ENCODE assay signal across 8 mouse cellular contexts in the genomic region with DNA sequence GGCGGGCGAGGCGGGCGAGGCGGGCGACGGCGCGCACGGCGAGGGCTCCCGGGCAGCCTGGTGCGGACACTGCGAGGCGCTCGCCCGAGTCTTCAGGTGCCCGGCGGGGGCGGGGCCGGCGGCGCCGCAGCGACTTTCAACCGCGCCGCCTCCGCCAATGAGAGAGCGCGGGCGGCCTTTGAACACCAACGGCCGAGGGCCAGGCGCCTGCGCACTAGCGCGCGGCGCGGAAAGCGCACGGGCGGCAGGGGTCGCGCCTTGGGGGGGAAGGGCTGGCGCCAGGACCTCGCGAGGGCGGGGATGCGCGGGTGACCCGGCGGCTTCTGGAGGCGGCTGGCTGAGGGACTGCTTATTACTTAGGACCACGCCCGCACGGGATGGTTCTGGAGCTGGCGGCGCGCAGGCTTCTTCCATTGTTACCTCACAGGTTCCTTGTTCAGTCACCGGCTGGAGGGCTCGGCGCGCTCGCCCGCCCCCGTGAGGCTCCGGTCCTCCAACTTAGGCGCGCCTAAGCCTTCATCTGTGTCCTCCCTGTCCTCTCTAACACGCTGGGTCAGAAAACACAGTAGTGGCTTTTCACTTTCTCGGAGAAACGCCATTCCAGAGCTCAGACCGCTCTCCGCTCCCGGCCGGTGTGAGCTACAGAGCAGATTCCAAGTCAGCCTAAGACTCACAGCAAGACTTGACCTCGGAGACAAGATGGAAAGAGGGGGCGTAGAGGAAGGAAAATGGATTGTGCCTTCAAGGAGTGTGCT. TPM values are rescaled to one million over a fixed set of nuclear protein-coding genes. Genes with fewer than 3 reads are reported as not detected.
DNase-seq lines count a peak whose midpoint lies in the region; ATAC-seq and TF ChIP-seq lines count a peak whose summit lies in the region.

A gene (minus strand): TSS at position 111 of the 755 bp plus-strand sequence.

- peak within 1 kb of the TSS; percentile 83 for H3K9ac ChIP-seq in intestine, postnatal 0 days (ENCODE audit: low read depth, low read length)
- peak within 1 kb of the TSS; percentile 99 for H3K9ac ChIP-seq in midbrain, embryonic 11.5 days (ENCODE audit: low read length)

- peak within 1 kb of the TSS; percentile 82 for H3K4me2 ChIP-seq in intestine, postnatal 0 days (replicated peaks; ENCODE audit: low read depth)
- peak within 1 kb of the TSS; percentile 62 for H3K4me2 ChIP-seq in midbrain, embryonic 11.5 days

- no peaks in the 10 kb centered on the region for H3K9me3 ChIP-seq in embryonic facial prominence, embryonic 10.5 days
- H3K9me3 ChIP-seq in intestine, postnatal 0 days (ENCODE audit: control insufficient read depth): no peaks in the 10 kb centered on the region
- H3K9me3 ChIP-seq in midbrain, embryonic 11.5 days (ENCODE audit: control insufficient read depth, low read length): no peaks in the 10 kb centered on the region

- under 1% methylated on average over 80 of the region's 80 CpGs for WGBS in embryonic facial prominence, embryonic 10.5 days
- WGBS in intestine, postnatal 0 days: under 1% methylated on average over 69 of the region's 80 CpGs
- under 1% methylated on average over 74 of the region's 80 CpGs for WGBS in midbrain, embryonic 11.5 days

- DNase-seq in adrenal gland, postnatal 14 days: peak; percentile 95
- DNase-seq in embryonic facial prominence, embryonic 10.5 days (ENCODE audit: low spot score): peak; percentile 98
- DNase-seq in left cerebral cortex, postnatal 4 days: peak; percentile 94
- DNase-seq in midbrain, embryonic 11.5 days (ENCODE audit: low spot score, missing footprints): peak; percentile 100
- peak; percentile 86 for DNase-seq in right cerebral cortex, postnatal 4 days
- peak; percentile 92 for DNase-seq in yolk sac, embryonic 10.5 days (ENCODE audit: low spot score)

- intact Hi-C loops in left cerebral cortex, postnatal 4 days (cut with DNase I): no loop called here

- peak within 1 kb of the TSS; percentile 86 for H3K4me3 ChIP-seq in embryonic facial prominence, embryonic 10.5 days
- peak within 1 kb of the TSS; percentile 93 for H3K4me3 ChIP-seq in intestine, postnatal 0 days (ENCODE audit: low read depth, low read length)
- peak within 1 kb of the TSS; percentile 92 for H3K4me3 ChIP-seq in midbrain, embryonic 11.5 days (ENCODE audit: low read depth, low read length)

- H3K27me3 ChIP-seq in embryonic facial prominence, embryonic 10.5 days (replicated peaks; ENCODE audit: low read depth, poor library complexity, severe bottlenecking): no peaks in the 10 kb centered on the region
- H3K27me3 ChIP-seq in intestine, postnatal 0 days (replicated peaks; ENCODE audit: control insufficient read depth, insufficient read depth, low read length): no peaks in the 10 kb centered on the region
- no peaks in the 10 kb centered on the region for H3K27me3 ChIP-seq in midbrain, embryonic 11.5 days (ENCODE audit: control insufficient read depth, insufficient read depth, low read length)

- peaks cover 34% of the 10 kb centered on the region for H3K36me3 ChIP-seq in embryonic facial prominence, embryonic 10.5 days (replicated peaks)
- H3K36me3 ChIP-seq in intestine, postnatal 0 days (ENCODE audit: control insufficient read depth, insufficient read depth): no peaks in the 10 kb centered on the region
- peaks cover 6% of the 10 kb centered on the region; the same call in 1 of the 2 replicates for H3K36me3 ChIP-seq in midbrain, embryonic 11.5 days (ENCODE audit: control insufficient read depth, insufficient read depth, low read length)

- peaks cover 45% of the 10 kb centered on the region for H3K4me1 ChIP-seq in embryonic facial prominence, embryonic 10.5 days
- no peaks in the 10 kb centered on the region for H3K4me1 ChIP-seq in intestine, postnatal 0 days (replicated peaks; ENCODE audit: control insufficient read depth, insufficient read depth, low read length)
- H3K4me1 ChIP-seq in midbrain, embryonic 11.5 days (ENCODE audit: control insufficient read depth, insufficient read depth, low read length): peaks cover 7% of the 10 kb centered on the region

- TF ChIP-seq CTCF in intestine, postnatal 0 days (IDR thresholded peaks at IDR 0.05; ENCODE audit: low read depth): peak; percentile 37; the same call in 1 of the 2 replicates

- peak within 1 kb of the TSS; percentile 100 for H3K27ac ChIP-seq in embryonic facial prominence, embryonic 10.5 days (replicated peaks)
- peak within 1 kb of the TSS; percentile 51 for H3K27ac ChIP-seq in intestine, postnatal 0 days (ENCODE audit: low read depth, low read length)
- peak within 1 kb of the TSS; percentile 89 for H3K27ac ChIP-seq in midbrain, embryonic 11.5 days (ENCODE audit: low read depth, low read length)

- peak; percentile 80 for ATAC-seq in granulocyte monocyte progenitor cell, adult 5-6 weeks (replicated peaks; ENCODE audit: poor library complexity, severe bottlenecking)
- peak; percentile 99 for ATAC-seq in intestine, postnatal 0 days
- ATAC-seq in midbrain, embryonic 11.5 days (ENCODE audit: low FRiP score): peak; percentile 96

RNA-seq across cellular contexts. Expression of the gene that starts here (rescaled TPM):
- total RNA-seq in adrenal gland, postnatal 14 days (2021): 17.2 and 17.8 TPM in 2 replicates
- 193 and 202 TPM in 2 replicates for polyA plus RNA-seq in embryonic facial prominence, embryonic 10.5 days (2016; fragmentation: Nextera tagmentation; extraction: Ambion mirVana)
- 28.7 and 33.7 TPM in 2 replicates for total RNA-seq in granulocyte monocyte progenitor cell, adult 5-6 weeks (2014; fragmentation: Nextera tagmentation)
- total RNA-seq in granulocyte monocyte progenitor cell, adult 5-6 weeks (2017): 20.2 and 23.8 TPM in 2 replicates
- 16.4 and 18.0 TPM in 2 replicates for polyA plus RNA-seq in intestine, postnatal 0 days (2015; fragmentation: Nextera tagmentation; extraction: Ambion mirVana)
- total RNA-seq in left cerebral cortex, postnatal 4 days (2021): 10 to 100 TPM; 13.9 to 17.1 TPM
- polyA plus RNA-seq in midbrain, embryonic 11.5 days (2014; fragmentation: Nextera tagmentation; extraction: Ambion mirVana): 208 and 216 TPM in 2 replicates

Comparison
In these comparisons a context has a peak if more than half of its experiments do, and no peak if none do; other contexts are left out.
1. Peak in every context shown above with its lines: DNase-seq, ATAC-seq, H3K4me3 ChIP-seq and H3K27ac ChIP-seq.
2. RNA of the gene that starts here (polyA plus RNA-seq): 208 to 216 TPM in midbrain, embryonic 11.5 days and 193 to 202 TPM in embryonic facial prominence, embryonic 10.5 days; 16.4 to 18.0 TPM in intestine, postnatal 0 days; every median in the first group is over 10 times any median in the second.